Mouse (Mus musculus) hindbrain, embryonic 14.5 days (tissue): Measurements from ENCODE around the gene Tor3a. TPM values are rescaled to one million over a fixed set of nuclear protein-coding genes. Genes with fewer than 3 reads are reported as not detected.

ENCODE experiments used
- ATAC-seq: fragments of 200-750 bp; cut with Nextera tagmentation; 2 replicates; pipeline ENCODE4 v1.8.0; 2017; ENCODE audit warnings: moderate number of reproducible peaks, mild to moderate bottlenecking, moderate TSS enrichment, moderate library complexity; ENCODE audit not compliant: low FRiP score
- DNase-seq: peaks from one replicate; pipeline ENCODE4 v3.0.0-alpha.2; 2015; ENCODE audit warnings: low spot score
- H3K27ac ChIP-seq: fragments of 300-500 bp; sonication (generic); 2 replicates; pipeline ENCODE4 v1.5.1; 2014; ENCODE audit warnings: mild to moderate bottlenecking, moderate library complexity
- H3K27me3 ChIP-seq: fragments of 300-500 bp; sonication (generic); 2 replicates; pipeline ENCODE4 v1.6.1; 2014; ENCODE audit warnings: mild to moderate bottlenecking, low read length, mixed read lengths; ENCODE audit not compliant: control insufficient read depth, insufficient read depth
- H3K36me3 ChIP-seq: fragments of 300-500 bp; sonication (generic); replicated peaks from 2 replicates; pipeline ENCODE4 v1.6.1; 2014; ENCODE audit not compliant: control insufficient read depth, insufficient read depth
- H3K4me1 ChIP-seq: fragments of 300-500 bp; sonication (generic); replicated peaks from 2 replicates; pipeline ENCODE4 v1.6.1; 2014; ENCODE audit warnings: antibody characterized with exemption, low read length, mixed read lengths; ENCODE audit not compliant: control insufficient read depth, insufficient read depth
- H3K4me2 ChIP-seq: fragments of 300-500 bp; sonication (generic); replicated peaks from 2 replicates; pipeline ENCODE4 v1.6.1; 2014; ENCODE audit warnings: mild to moderate bottlenecking, moderate library complexity
- H3K4me3 ChIP-seq: fragments of 300-500 bp; sonication (generic); replicated peaks from 2 replicates; pipeline ENCODE4 v1.5.1; 2014; ENCODE audit warnings: mild to moderate bottlenecking, low read length
- H3K9ac ChIP-seq: fragments of 300-500 bp; sonication (generic); 2 replicates; pipeline ENCODE4 v1.6.1; 2014
- H3K9me3 ChIP-seq: fragments of 300-500 bp; sonication (generic); 2 replicates; pipeline ENCODE4 v1.6.1; 2016; ENCODE audit warnings: low read length; ENCODE audit not compliant: control insufficient read depth
- WGBS: fragments of 180-500 bp; shearing (Covaris S2); extraction: QIAGEN DNeasy Blood & Tissue Kit; methylation state at CpG from one replicate; pipeline ENCODE4 v1.1.7; 2014; 5-methylcytosine and 5-hydroxymethylcytosine counted together
- polyA plus RNA-seq: library from polyadenylated mRNA; unstranded; fragments of >200 nt; fragmentation: Nextera tagmentation; extraction: Ambion mirVana; gene quantifications from 2 replicates; pipeline ENCODE4 v1.2.1, GENCODE M21; 2014

The Tor3a gene
- polyA plus RNA-seq, 1 experiment from 2014 or later, result 4.5 TPM

GRCm38 (mm10) chr1:156613855-156614530 is 60.2 kb downstream of the Tor3a start:
- Histone ChIP-seq H3K9me3 (no peaks in the 10 kb centered on the region), H3K36me3 (no peaks in the 10 kb centered on the region), H3K4me2 (peak overlapping the region; percentile 16; the same call in 1 of the 2 replicates), H3K27me3 (no peaks in the 10 kb centered on the region), H3K9ac (no peak overlapping the region), H3K4me1 (peaks cover 26% of the 10 kb centered on the region; the same call in 1 of the 2 replicates), H3K4me3 (no peak overlapping the region), H3K27ac (peak overlapping the region; percentile 46)
- ATAC-seq, result peak; percentile 58
- no peak for DNase-seq
- WGBS, result 6% methylated on average over 9 of the region's 9 CpGs

- DNase-seq, result no peak
- 97% methylated on average over 1 of the region's 1 CpGs for WGBS
Measured at GRCm38 (mm10) chr1:156610257-156610656, 63.9 kb downstream of the Tor3a start.

GRCm38 (mm10) chr1:156608496-156608895 is 65.7 kb downstream of the Tor3a start:
- DNase-seq, result no peak
- H3K4me2 ChIP-seq, result no peak overlapping the region
- H3K36me3 ChIP-seq, result no peaks in the 10 kb centered on the region
- H3K4me3 ChIP-seq, result no peak overlapping the region
- no peak overlapping the region for H3K27ac ChIP-seq
- H3K4me1 ChIP-seq, result 0 out of 2 replicates have a peak, but pooled peaks cover under 1% of the 10 kb centered on the region
- no peaks in the 10 kb centered on the region for H3K9me3 ChIP-seq
- WGBS, result 86% methylated on average over 2 of the region's 2 CpGs
- H3K9ac ChIP-seq, result no peak overlapping the region
- no peak for ATAC-seq
- no peaks in the 10 kb centered on the region for H3K27me3 ChIP-seq

More at GRCm38 (mm10) chr1:156610257-156610656, 63.9 kb downstream of the Tor3a start:
- H3K9me3 ChIP-seq, result no peaks in the 10 kb centered on the region
- ATAC-seq, result no peak
- H3K9ac ChIP-seq, result no peak overlapping the region
- H3K4me1 ChIP-seq, result 0 out of 2 replicates have a peak, but pooled peaks cover 9% of the 10 kb centered on the region
- H3K27me3 ChIP-seq, result no peaks in the 10 kb centered on the region
- H3K27ac ChIP-seq, result no peak overlapping the region
- H3K4me2 ChIP-seq, result no peak overlapping the region
- no peak overlapping the region for H3K4me3 ChIP-seq
- H3K36me3 ChIP-seq, result no peaks in the 10 kb centered on the region

- Histone ChIP-seq H3K4me1 (no peaks in the 10 kb centered on the region), H3K9ac (no peak overlapping the region), H3K4me2 (no peak overlapping the region), H3K4me3 (no peak overlapping the region), H3K36me3 (no peaks in the 10 kb centered on the region), H3K27ac (no peak overlapping the region), H3K27me3 (no peaks in the 10 kb centered on the region), H3K9me3 (no peaks in the 10 kb centered on the region)
- no peak for DNase-seq
- ATAC-seq, result no peak
- 88% methylated on average over 2 of the region's 2 CpGs for WGBS
Measured at GRCm38 (mm10) chr1:156605940-156606339, 68.2 kb downstream of the Tor3a start.

GRCm38 (mm10) chr1:156605094-156605866 is 68.9 kb downstream of the Tor3a start:
- whole genome bisulfite sequencing, result 77% methylated on average over 12 of the region's 12 CpGs
- H3K9me3 ChIP-seq, result no peaks in the 10 kb centered on the region
- no peak overlapping the region for H3K27ac ChIP-seq
- H3K4me2 ChIP-seq, result no peak overlapping the region
- H3K4me3 ChIP-seq, result no peak overlapping the region
- H3K4me1 ChIP-seq, result no peaks in the 10 kb centered on the region
- no peaks in the 10 kb centered on the region for H3K36me3 ChIP-seq
- H3K27me3 ChIP-seq, result no peaks in the 10 kb centered on the region
- no peak for ATAC-seq
- DNase-seq, result no peak
- no peak overlapping the region for H3K9ac ChIP-seq

Other genes starting within 250 kb of the Tor3a start
- 10.6 and 11.7 TPM in 2 replicates for gene Soat1, start 200.0 kb downstream of the Tor3a start, polyA plus RNA-seq
- 0.69 and 0.79 TPM in 2 replicates for gene Gm10031, start 150.3 kb downstream of the Tor3a start, polyA plus RNA-seq
- 8.1 and 9.2 TPM in 2 replicates for gene Abl2, start 115.6 kb downstream of the Tor3a start, polyA plus RNA-seq
- 33.9 and 38.8 TPM in 2 replicates for gene Fam20b, start 44.7 kb upstream of the Tor3a start, polyA plus RNA-seq
- 2.2 and 3.6 TPM in 2 replicates for gene Angptl1, start 164.2 kb upstream of the Tor3a start, polyA plus RNA-seq